Mouse (Mus musculus) kidney, embryonic 14.5 days (tissue): ENCODE measurements at regions not wholly inside any gene's neighbourhood (a gene's known extent, or its start where the extent isn't known, plus 50 kb on each side); places are given as distances from the start of the nearest gene placed in this dataset.

Experiments used
- ATAC-seq: fragments of 200-750 bp; cut with Nextera tagmentation; 2 replicates; pipeline ENCODE4 v1.8.0; 2017; ENCODE audit warnings: moderate number of reproducible peaks, mild to moderate bottlenecking, moderate TSS enrichment, moderate library complexity; ENCODE audit not compliant: low FRiP score, low TSS enrichment
- H3K27ac ChIP-seq: fragments of 300-500 bp; sonication (generic); 2 replicates; pipeline ENCODE4 v1.5.1; 2014; ENCODE audit warnings: low read depth, mild to moderate bottlenecking, low read length, moderate library complexity, mixed read lengths
- H3K27me3 ChIP-seq: fragments of 300-500 bp; sonication (generic); 2 replicates; pipeline ENCODE4 v1.6.1; 2014; ENCODE audit warnings: mild to moderate bottlenecking, low read length; ENCODE audit not compliant: control insufficient read depth, insufficient read depth
- H3K36me3 ChIP-seq: fragments of 300-500 bp; sonication (generic); 2 replicates; pipeline ENCODE4 v1.6.1; 2014; ENCODE audit warnings: low read length, mixed read lengths; ENCODE audit not compliant: control insufficient read depth, insufficient read depth
- H3K4me1 ChIP-seq: fragments of 300-500 bp; sonication (generic); 2 replicates; pipeline ENCODE4 v1.6.1; 2014; ENCODE audit warnings: low read length, mixed read lengths; ENCODE audit not compliant: control insufficient read depth, insufficient read depth
- H3K4me2 ChIP-seq: fragments of 300-500 bp; sonication (generic); replicated peaks from 2 replicates; pipeline ENCODE4 v1.6.1; 2014; ENCODE audit warnings: low read depth, mild to moderate bottlenecking, low read length
- H3K4me3 ChIP-seq: fragments of 300-500 bp; sonication (generic); 2 replicates; pipeline ENCODE4 v1.5.1; 2014; ENCODE audit warnings: mild to moderate bottlenecking, low read length
- H3K9ac ChIP-seq: fragments of 300-500 bp; sonication (generic); 2 replicates; pipeline ENCODE4 v1.6.1; 2014; ENCODE audit warnings: low read depth, mild to moderate bottlenecking, low read length, moderate library complexity
- H3K9me3 ChIP-seq: fragments of 300-500 bp; sonication (generic); 2 replicates; pipeline ENCODE4 v1.6.1; 2016; ENCODE audit warnings: low read length; ENCODE audit not compliant: control insufficient read depth
- WGBS: fragments of 180-500 bp; shearing (Covaris S2); extraction: QIAGEN DNeasy Blood & Tissue Kit; methylation state at CpG from one replicate; pipeline ENCODE4 v1.1.7; 2014; 5-methylcytosine and 5-hydroxymethylcytosine counted together

- 64% methylated on average over 7 of the region's 7 CpGs for WGBS
- ATAC-seq: no peak
Measured at GRCm38 (mm10) chr12:12652361-12652760, 289.4 kb downstream of the Mycn start.

GRCm38 (mm10) chr12:12650309-12650708 is 291.4 kb downstream of the Mycn start:
- Histone ChIP-seq H3K9ac (no peak overlapping the region), H3K9me3 (no peaks in the 10 kb centered on the region), H3K4me1 (no peaks in the 10 kb centered on the region), H3K27ac (no peak overlapping the region), H3K4me2 (no peak overlapping the region), H3K36me3 (no peaks in the 10 kb centered on the region), H3K27me3 (no peaks in the 10 kb centered on the region), H3K4me3 (no peak overlapping the region)
- 89% methylated on average over 1 of the region's 1 CpGs for WGBS
- no peak for ATAC-seq

More at GRCm38 (mm10) chr12:12652361-12652760, 289.4 kb downstream of the Mycn start:
- H3K36me3 ChIP-seq: no peaks in the 10 kb centered on the region
- H3K4me1 ChIP-seq: no peaks in the 10 kb centered on the region
- no peaks in the 10 kb centered on the region for H3K9me3 ChIP-seq
- H3K4me3 ChIP-seq: no peak overlapping the region
- no peaks in the 10 kb centered on the region for H3K27me3 ChIP-seq
- no peak overlapping the region for H3K4me2 ChIP-seq
- no peak overlapping the region for H3K9ac ChIP-seq
- no peak overlapping the region for H3K27ac ChIP-seq

DNA sequence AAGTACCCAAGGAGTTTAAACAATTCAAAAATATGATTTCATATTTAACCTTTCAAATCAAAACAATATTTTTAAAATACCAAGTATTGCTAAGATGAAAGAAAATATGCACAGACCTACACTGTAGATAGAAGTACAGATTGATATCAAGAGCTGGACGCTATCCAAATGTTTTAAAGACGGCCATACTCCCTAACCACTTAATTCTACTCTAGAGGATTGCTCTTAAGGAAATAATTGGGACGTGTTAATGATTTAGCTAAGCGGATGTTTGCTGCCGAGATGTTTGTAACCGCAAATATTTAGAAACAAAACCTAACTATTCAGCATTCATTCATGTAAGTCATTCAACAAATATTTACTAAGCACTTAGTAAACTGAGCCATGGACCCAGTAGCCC is 294.2 kb downstream of the Mycn start:
- Histone ChIP-seq H3K4me2 (no peak overlapping the region), H3K27me3 (no peaks in the 10 kb centered on the region), H3K9ac (no peak overlapping the region), H3K4me3 (no peak overlapping the region), H3K4me1 (no peaks in the 10 kb centered on the region), H3K36me3 (no peaks in the 10 kb centered on the region), H3K9me3 (no peaks in the 10 kb centered on the region), H3K27ac (no peak overlapping the region)
- no peak for ATAC-seq
- WGBS: 58% methylated on average over 6 of the region's 6 CpGs

DNA sequence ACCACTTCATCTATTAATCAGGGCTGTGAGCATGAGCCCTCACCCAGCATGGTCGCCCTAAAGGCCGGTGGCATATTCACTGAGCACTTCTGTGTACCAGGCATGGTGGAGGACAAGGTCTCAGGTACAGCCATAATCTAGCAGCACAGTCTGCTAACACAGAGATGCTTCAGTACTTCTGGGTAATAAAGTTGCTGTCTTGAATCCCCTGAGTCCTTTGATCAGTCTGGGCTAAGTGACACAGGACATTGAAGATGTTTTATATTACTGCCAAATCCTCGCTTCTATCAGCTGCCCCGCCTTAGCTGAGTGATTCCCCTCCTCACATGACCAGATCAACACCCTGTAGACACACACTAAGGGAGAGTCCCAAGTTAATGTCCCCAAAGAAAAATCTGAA is 296.5 kb downstream of the Mycn start:
- Histone ChIP-seq H3K27ac (no peak overlapping the region), H3K4me2 (no peak overlapping the region), H3K9me3 (no peaks in the 10 kb centered on the region), H3K36me3 (no peaks in the 10 kb centered on the region), H3K27me3 (no peaks in the 10 kb centered on the region), H3K4me3 (no peak overlapping the region), H3K4me1 (no peaks in the 10 kb centered on the region), H3K9ac (no peak overlapping the region)
- 54% methylated on average over 4 of the region's 4 CpGs for WGBS
- peak; percentile 84 for ATAC-seq

- H3K4me2 ChIP-seq: no peak overlapping the region
- no peaks in the 10 kb centered on the region for H3K36me3 ChIP-seq
- no peak overlapping the region for H3K4me3 ChIP-seq
- H3K27me3 ChIP-seq: no peaks in the 10 kb centered on the region
- 0 out of 2 replicates have a peak, but pooled peaks have one; percentile 59 for ATAC-seq
- WGBS: 59% methylated on average over 11 of the region's 11 CpGs
- H3K9ac ChIP-seq: no peak overlapping the region
- no peak overlapping the region for H3K27ac ChIP-seq
- H3K9me3 ChIP-seq: no peaks in the 10 kb centered on the region
- H3K4me1 ChIP-seq: no peaks in the 10 kb centered on the region
Measured at GRCm38 (mm10) chr12:12643247-12643963, 298.3 kb downstream of the Mycn start.

DNA sequence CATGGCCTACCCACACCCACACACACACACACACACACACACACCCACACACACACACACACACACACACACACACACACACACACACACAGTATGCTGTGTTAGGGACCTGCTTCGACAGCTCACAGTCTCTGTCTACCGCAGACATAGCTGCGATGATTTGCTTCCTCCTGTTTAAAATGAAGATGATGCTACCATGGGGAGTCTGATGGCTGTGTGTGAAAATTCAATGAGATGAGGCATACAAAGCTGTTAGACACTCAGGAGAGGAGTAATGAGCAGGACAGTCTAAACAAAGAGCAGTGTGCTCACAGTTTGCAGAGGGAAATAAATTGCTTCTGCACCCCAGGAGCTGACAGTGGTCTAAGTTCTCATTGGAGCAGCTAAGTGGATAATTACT is 306.4 kb downstream of the Mycn start:
- WGBS: 92% methylated on average over 3 of the region's 3 CpGs

DNA sequence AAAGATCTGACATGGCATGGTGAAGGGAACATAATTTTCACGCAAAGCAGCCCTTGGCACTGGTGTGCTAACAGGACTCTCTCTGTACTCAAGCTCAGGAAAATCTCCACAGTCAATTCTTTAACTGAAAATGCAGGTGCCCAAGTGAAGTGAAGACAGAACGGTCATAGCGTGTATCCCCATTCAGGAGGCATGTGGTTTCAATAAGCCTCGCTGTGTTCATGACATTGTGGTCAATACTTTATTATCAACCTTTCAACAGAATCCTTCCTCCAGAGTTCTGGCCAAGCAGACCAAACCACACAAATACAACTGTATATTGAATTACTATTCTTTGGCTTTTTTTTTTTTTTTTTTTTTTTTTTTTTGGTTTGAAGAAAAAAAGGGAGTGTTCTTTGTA is 314.1 kb downstream of the Mycn start:
- H3K4me1 ChIP-seq: no peaks in the 10 kb centered on the region
- no peak overlapping the region for H3K27ac ChIP-seq
- ATAC-seq: no peak
- WGBS: 90% methylated on average over 4 of the region's 4 CpGs
- H3K9ac ChIP-seq: no peak overlapping the region
- H3K4me3 ChIP-seq: no peak overlapping the region
- no peaks in the 10 kb centered on the region for H3K9me3 ChIP-seq
- no peaks in the 10 kb centered on the region for H3K27me3 ChIP-seq
- no peak overlapping the region for H3K4me2 ChIP-seq
- H3K36me3 ChIP-seq: no peaks in the 10 kb centered on the region

More for the DNA sequence above, 306.4 kb downstream of the Mycn start:
- no peak overlapping the region for H3K4me3 ChIP-seq
- no peaks in the 10 kb centered on the region for H3K27me3 ChIP-seq
- no peak overlapping the region for H3K27ac ChIP-seq
- no peak for ATAC-seq
- no peak overlapping the region for H3K9ac ChIP-seq
- no peaks in the 10 kb centered on the region for H3K9me3 ChIP-seq
- H3K36me3 ChIP-seq: no peaks in the 10 kb centered on the region
- H3K4me2 ChIP-seq: no peak overlapping the region
- H3K4me1 ChIP-seq: no peaks in the 10 kb centered on the region

DNA sequence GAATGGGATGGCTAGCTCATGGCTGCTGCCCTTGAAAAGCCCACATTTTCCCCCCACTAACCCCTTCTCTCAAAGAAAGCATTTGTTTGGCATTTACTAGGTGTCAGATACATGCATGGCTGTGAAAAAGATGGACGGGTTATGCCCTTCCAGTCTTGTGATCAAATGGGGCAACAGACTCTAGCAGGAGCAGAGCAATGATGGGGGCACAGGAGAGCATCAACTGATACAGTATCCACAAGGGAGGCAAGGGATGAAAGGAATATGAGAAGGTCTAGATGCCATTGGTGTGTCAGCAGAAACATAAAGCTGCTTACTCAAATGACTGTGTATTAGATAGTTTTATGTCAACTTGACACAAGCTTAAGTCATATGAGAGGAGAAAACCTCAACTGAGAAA is 315.9 kb downstream of the Mycn start:
- Histone ChIP-seq H3K9me3 (no peaks in the 10 kb centered on the region), H3K4me3 (no peak overlapping the region), H3K9ac (no peak overlapping the region), H3K4me2 (no peak overlapping the region), H3K36me3 (no peaks in the 10 kb centered on the region), H3K4me1 (no peaks in the 10 kb centered on the region), H3K27ac (no peak overlapping the region), H3K27me3 (no peaks in the 10 kb centered on the region)
- 48% methylated on average over 1 of the region's 1 CpGs for WGBS
- peak; percentile 72; the same call in 1 of the 2 replicates for ATAC-seq

GRCm38 (mm10) chr12:12622712-12623292 is 318.9 kb downstream of the Mycn start:
- H3K27ac ChIP-seq: no peak overlapping the region
- H3K36me3 ChIP-seq: no peaks in the 10 kb centered on the region
- H3K4me3 ChIP-seq: no peak overlapping the region
- ATAC-seq: peak; percentile 88
- no peaks in the 10 kb centered on the region for H3K27me3 ChIP-seq
- no peak overlapping the region for H3K9ac ChIP-seq
- H3K9me3 ChIP-seq: no peaks in the 10 kb centered on the region
- H3K4me1 ChIP-seq: no peaks in the 10 kb centered on the region; the same call in 1 of the 2 replicates
- H3K4me2 ChIP-seq: no peak overlapping the region
- WGBS: 28% methylated on average over 5 of the region's 5 CpGs
